Mouse (Mus musculus) forebrain, embryonic 16.5 days (tissue): ENCODE data around the gene Dlst. TPM values are rescaled to one million over a fixed set of nuclear protein-coding genes. Genes with fewer than 3 reads are reported as not detected.
"Not testable (repeated sequence)": the region's sequence is repeated elsewhere in the genome, so short reads cannot be mapped to it uniquely, and the experiment has no call there.

Source experiments
- ATAC-seq: fragments of 200-750 bp; cut with Nextera tagmentation; 2 replicates; pipeline ENCODE4 v1.8.0; 2017; ENCODE audit warnings: mild to moderate bottlenecking, moderate library complexity
- H3K27ac ChIP-seq: fragments of 300-500 bp; sonication (generic); 2 replicates; pipeline ENCODE4 v1.5.1; 2014; ENCODE audit warnings: low read length, control low read depth
- H3K27me3 ChIP-seq: fragments of 300-500 bp; sonication (generic); replicated peaks from 2 replicates; pipeline ENCODE4 v1.6.1; 2014; ENCODE audit warnings: low read length; ENCODE audit not compliant: control insufficient read depth, insufficient read depth
- H3K36me3 ChIP-seq: fragments of 300-500 bp; sonication (generic); 2 replicates; pipeline ENCODE4 v1.6.1; 2014; ENCODE audit not compliant: control insufficient read depth, insufficient read depth
- H3K4me1 ChIP-seq: fragments of 300-500 bp; sonication (generic); replicated peaks from 2 replicates; pipeline ENCODE4 v1.6.1; 2014; ENCODE audit warnings: low read length; ENCODE audit not compliant: control insufficient read depth, insufficient read depth
- H3K4me2 ChIP-seq: fragments of 300-500 bp; sonication (generic); 2 replicates; pipeline ENCODE4 v1.6.1; 2014; ENCODE audit warnings: mild to moderate bottlenecking, low read length, control low read depth
- H3K4me3 ChIP-seq: fragments of 300-500 bp; sonication (generic); replicated peaks from 2 replicates; pipeline ENCODE4 v1.5.1; 2014; ENCODE audit warnings: mild to moderate bottlenecking, low read length, control low read depth
- H3K9ac ChIP-seq: fragments of 300-500 bp; sonication (generic); replicated peaks from 2 replicates; pipeline ENCODE4 v1.6.1; 2014; ENCODE audit warnings: low read depth, low read length, control low read depth
- H3K9me3 ChIP-seq: fragments of 300-500 bp; sonication (generic); 2 replicates; pipeline ENCODE4 v1.6.1; 2016; ENCODE audit warnings: low read length; ENCODE audit not compliant: control insufficient read depth
- WGBS: fragments of 180-500 bp; shearing (Covaris S2); extraction: QIAGEN DNeasy Blood & Tissue Kit; methylation state at CpG from one replicate; pipeline ENCODE4 v1.1.7; 2014; 5-methylcytosine and 5-hydroxymethylcytosine counted together
- polyA plus RNA-seq: library from polyadenylated mRNA; unstranded; fragments of >200 nt; fragmentation: Nextera tagmentation; extraction: Ambion mirVana; gene quantifications from 2 replicates; pipeline ENCODE4 v1.2.1, GENCODE M21; 2015

Dlst gene
- polyA plus RNA-seq, 1 experiment from 2014 or later = 106 TPM

DNA sequence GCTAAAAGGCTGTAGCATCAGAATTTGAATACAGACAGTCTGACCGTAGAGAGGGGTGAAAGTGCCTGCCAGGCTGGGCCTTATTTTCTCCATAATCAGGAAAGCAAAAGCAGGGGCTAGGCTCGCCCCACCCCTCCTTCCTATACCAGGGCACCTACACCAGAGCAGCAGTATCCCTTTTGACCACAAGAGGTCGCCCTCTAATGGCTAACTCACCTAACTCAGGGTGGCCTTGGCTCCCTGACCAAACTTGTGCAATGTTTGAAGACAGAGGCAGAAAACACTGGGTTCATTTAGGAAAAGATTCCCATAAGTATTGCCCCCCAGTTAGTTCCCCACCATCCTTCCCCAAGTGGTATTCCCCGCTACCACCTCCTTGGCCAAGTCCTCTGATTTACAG lies 32.2 kb downstream of the Dlst start:
- peak; percentile 58; the same call in 1 of the 2 replicates for ATAC-seq
- Histone ChIP-seq H3K9me3 (no peaks in the 10 kb centered on the region), H3K4me3 (no peak overlapping the region), H3K27ac (no peak overlapping the region), H3K9ac (no peak overlapping the region), H3K27me3 (no peaks in the 10 kb centered on the region), H3K4me2 (no peak overlapping the region), H3K4me1 (no peaks in the 10 kb centered on the region; the same call in 1 of the 2 replicates), H3K36me3 (no peaks in the 10 kb centered on the region)
- 12% methylated on average over 4 of the region's 4 CpGs for WGBS

DNA sequence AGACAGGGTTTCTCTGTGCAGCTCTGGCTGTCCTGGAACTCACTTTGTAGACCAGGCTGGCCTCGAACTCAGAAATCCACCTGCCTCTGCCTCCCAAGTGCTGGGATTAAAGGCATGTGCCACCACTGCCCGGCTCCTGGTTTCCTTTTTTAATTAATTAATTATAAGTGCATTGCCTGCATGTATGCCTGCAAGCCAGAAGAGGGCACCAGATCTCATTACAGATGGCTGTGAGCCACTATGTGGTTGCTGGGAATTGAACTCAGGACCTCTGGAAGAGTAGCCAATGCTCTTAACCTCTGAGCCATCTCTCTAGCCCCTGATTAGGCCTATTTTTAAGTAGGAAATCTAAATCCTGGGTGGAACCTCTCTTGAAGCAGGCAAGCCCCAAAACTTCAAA lies 33.6 kb downstream of the Dlst start:
- not testable (repeated sequence) for H3K27me3 ChIP-seq, H3K36me3 ChIP-seq, H3K9ac ChIP-seq, H3K4me1 ChIP-seq, H3K9me3 ChIP-seq, H3K4me2 ChIP-seq, H3K4me3 ChIP-seq, ATAC-seq, H3K27ac ChIP-seq
- WGBS = 46% methylated on average over 2 of the region's 2 CpGs

DNA sequence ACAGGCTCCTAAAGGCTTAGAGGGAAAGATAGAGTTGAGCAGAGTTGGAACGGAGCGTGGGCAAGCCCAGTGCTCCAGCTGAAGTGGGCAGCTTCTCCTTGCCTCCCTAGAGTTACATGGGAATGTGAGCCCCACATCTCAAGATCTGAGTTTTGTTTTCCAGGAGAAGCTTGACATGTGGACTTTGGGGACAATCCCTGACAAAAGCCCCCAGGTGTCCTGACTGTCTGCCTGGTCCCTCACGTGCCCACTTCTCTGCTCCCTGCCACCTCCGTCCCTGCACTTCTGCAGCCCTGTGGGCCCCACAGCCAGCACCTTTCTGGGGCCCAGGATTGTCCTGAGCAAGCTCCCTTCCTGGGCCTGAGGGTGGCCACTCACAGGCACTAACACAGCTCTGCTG lies 34.2 kb downstream of the Dlst start:
- Histone ChIP-seq H3K27me3 (no peaks in the 10 kb centered on the region), H3K9me3 (no peaks in the 10 kb centered on the region), H3K36me3 (no peaks in the 10 kb centered on the region), H3K4me1 (peaks cover 2% of the 10 kb centered on the region), H3K4me2 (no peak overlapping the region), H3K4me3 (no peak overlapping the region), H3K27ac (no peak overlapping the region), H3K9ac (no peak overlapping the region)
- ATAC-seq = no peak
- WGBS = 88% methylated on average over 4 of the region's 4 CpGs

DNA sequence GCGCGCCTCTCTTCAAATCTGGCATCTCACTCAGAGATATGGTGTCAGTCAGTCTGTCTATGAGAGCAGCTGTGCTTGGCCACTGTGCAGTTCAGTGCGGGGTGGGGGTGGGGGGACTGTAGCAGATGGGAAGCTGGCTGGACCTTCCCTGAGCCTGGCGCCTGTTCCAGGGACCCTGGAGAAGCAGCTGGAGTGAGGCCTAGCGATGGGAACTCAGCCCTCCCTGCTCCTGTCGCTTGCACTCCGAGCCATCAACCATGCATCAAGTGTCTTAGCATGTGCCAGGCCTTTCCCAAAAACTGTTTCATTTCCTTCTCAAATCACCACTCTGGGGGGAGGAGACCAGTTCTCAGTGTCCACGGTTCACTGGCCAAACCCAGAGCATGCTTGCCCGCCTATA lies 35.0 kb downstream of the Dlst start:
- Histone ChIP-seq H3K4me1 (peaks cover 9% of the 10 kb centered on the region), H3K27ac (no peak overlapping the region), H3K27me3 (no peaks in the 10 kb centered on the region), H3K9ac (no peak overlapping the region), H3K9me3 (no peaks in the 10 kb centered on the region), H3K4me3 (no peak overlapping the region), H3K4me2 (no peak overlapping the region), H3K36me3 (no peaks in the 10 kb centered on the region)
- 64% methylated on average over 9 of the region's 9 CpGs for WGBS
- ATAC-seq = no peak

DNA sequence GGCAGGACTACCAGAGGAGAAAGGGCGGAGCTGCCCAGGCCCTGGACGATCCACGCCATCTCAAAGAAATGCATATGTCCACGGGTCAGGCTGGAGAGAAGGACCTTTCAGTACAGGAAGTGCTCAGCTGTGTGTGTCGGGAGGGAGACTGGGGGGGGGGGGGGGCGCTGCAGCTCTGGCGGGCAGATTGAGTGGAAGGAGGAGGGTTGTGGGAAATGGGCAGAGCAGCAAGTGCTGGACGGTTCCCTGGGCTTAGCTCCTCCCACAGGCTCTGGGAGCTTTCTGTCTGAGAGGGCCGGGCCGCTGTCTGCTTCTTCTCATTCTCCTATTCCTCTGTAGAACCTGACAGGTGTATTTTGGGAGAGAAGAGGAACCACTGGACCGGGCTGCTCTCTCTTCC lies 35.7 kb downstream of the Dlst start:
- H3K9ac ChIP-seq = no peak overlapping the region
- peaks cover 11% of the 10 kb centered on the region for H3K4me1 ChIP-seq
- H3K4me3 ChIP-seq = no peak overlapping the region
- no peak for ATAC-seq
- H3K27me3 ChIP-seq = no peaks in the 10 kb centered on the region
- H3K36me3 ChIP-seq = no peaks in the 10 kb centered on the region
- 41% methylated on average over 8 of the region's 11 CpGs for WGBS
- H3K27ac ChIP-seq = no peak overlapping the region
- H3K9me3 ChIP-seq = no peaks in the 10 kb centered on the region
- H3K4me2 ChIP-seq = no peak overlapping the region

DNA sequence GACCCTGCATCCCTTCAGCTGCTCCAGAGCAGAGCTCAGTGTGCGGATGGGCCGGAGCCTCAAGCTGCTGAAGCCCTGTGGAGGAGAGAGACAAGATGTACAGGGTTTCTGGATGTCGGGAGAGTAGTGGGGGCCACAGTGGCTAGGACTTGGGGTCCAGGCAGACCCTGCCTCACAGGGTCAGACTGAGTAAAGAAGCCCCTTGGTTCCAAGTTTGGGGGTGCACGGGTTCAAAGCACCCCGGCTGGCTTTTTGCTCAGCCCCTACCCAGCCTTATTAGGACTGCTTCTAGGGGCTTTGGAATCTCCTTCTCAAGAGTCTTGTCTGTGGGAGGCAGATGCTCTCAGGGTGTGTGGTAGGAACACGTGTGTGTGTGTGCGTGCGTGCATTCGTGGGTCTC lies 36.2 kb downstream of the Dlst start:
- Histone ChIP-seq H3K9ac (no peak overlapping the region), H3K4me2 (no peak overlapping the region), H3K27me3 (no peaks in the 10 kb centered on the region), H3K27ac (no peak overlapping the region), H3K36me3 (no peaks in the 10 kb centered on the region), H3K4me1 (peaks cover 13% of the 10 kb centered on the region), H3K4me3 (no peak overlapping the region), H3K9me3 (no peaks in the 10 kb centered on the region)
- no peak for ATAC-seq
- 77% methylated on average over 9 of the region's 9 CpGs for WGBS

DNA sequence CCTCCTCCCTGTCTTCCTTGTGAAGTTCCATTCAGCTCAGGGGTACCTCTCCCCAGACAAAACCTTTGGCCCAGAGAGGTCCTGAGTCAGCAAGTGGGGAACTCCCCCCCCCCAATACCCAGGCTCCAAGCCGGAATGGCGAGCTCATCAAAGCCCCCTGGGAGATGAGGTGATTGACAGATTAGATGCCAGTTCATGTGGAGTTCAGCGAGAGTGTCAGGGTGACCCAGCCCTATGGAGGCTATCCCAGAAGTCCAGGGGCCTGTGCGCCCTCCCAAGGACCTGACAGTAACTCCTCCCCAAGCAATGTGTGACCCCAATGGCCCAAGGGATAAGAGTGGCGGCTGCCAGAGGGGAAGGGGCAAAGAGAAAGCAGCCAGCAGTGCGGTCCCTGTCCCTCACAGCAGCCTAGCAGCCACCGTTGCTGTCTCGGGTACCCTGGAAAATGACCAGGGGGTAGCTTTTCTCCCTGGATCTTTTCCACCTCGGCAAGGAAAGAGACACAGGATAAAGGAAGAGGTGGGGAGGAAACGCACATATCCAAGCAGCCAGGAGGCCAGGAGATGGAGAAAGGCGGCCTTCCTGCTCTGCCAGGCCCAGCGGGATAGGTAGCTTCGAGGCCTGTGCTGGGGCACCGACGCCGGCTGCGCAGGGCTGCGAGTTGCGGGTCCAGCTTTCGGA lies 39.8 kb downstream of the Dlst start:
- Histone ChIP-seq H3K4me1 (peaks cover 13% of the 10 kb centered on the region), H3K9me3 (no peaks in the 10 kb centered on the region), H3K27me3 (no peaks in the 10 kb centered on the region), H3K9ac (peak overlapping the region; percentile 80), H3K36me3 (no peaks in the 10 kb centered on the region), H3K27ac (no peak overlapping the region; the same call in 1 of the 2 replicates), H3K4me2 (peak overlapping the region; percentile 62), H3K4me3 (peak overlapping the region; percentile 59)
- ATAC-seq = peak; percentile 3; the same call in 1 of the 2 replicates
- WGBS = 9% methylated on average over 20 of the region's 20 CpGs

DNA sequence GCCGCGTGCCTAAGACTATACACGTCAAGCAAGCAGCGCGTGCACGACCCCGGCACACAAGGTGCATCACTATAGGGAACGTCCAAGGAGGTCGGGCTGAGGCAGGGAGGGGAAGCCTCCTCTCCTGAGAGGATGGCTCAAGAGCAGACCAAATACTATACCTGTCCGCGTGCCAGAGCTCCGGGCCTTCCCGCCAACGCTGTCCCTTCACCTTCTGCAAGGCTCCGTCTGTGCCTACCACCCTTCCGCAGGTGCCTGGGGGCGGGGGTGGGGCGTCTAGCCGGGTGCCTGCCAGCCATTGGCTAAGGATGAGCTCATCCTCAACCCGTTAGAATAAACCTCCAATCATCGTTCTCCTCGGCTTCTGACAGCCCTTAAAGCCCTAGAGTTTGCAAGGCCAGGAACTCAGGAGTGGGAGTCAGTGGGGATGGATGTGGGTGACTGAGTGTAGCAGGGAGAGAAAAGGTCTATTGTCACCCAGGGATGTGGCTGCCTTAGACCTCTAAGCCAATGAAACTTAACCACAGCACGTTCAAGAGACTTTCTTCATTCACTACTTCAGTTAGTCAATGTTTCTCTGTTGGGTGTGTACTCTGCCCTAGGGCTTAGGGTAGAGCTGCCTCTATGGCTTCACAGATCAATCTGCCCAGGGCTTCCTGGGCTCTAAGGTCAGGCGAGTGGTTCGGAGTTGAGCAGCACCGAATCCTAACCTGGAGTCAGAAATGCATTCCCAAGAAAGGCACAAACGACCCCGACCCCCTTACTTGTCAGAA lies 40.6 kb downstream of the Dlst start, which contains the start of gene Rps6kl1:
Gene Rps6kl1, minus strand, starts transcription at position 263 of the 773 bp plus-strand sequence.
- H3K27me3 ChIP-seq = no peaks in the 10 kb centered on the region
- 13% methylated on average over 28 of the region's 28 CpGs for WGBS
- H3K4me1 ChIP-seq = peaks cover 13% of the 10 kb centered on the region
- peak within 1 kb of the TSS; percentile 59 for H3K4me3 ChIP-seq
- peak; percentile 98 for ATAC-seq
- no peaks in the 10 kb centered on the region for H3K36me3 ChIP-seq
- no peak within 1 kb of the TSS; the same call in 1 of the 2 replicates for H3K27ac ChIP-seq
- H3K9ac ChIP-seq = peak within 1 kb of the TSS; percentile 80
- H3K4me2 ChIP-seq = peak within 1 kb of the TSS; percentile 62
- no peaks in the 10 kb centered on the region for H3K9me3 ChIP-seq

DNA sequence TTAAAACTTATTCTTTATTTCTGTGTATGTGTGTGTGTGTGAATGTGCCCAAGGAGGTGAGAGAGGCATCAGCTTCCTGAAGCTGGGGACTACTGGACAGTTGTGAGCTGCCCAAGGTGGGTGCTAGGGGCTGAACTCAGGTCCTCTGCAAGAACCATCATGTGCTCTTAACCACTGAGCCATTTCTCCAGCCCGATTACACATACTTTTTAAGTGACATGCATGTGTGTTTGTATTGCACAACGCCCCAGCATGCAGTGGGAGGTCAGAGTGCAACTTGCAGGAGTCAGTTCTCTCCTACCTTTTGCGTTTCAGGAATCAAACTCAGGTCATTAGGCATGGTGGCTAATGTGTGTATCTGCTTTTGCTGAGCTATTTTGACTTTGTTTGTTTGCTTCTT lies 42.4 kb downstream of the Dlst start:
- Histone ChIP-seq H3K4me2 (no peak overlapping the region), H3K4me3 (no peak overlapping the region), H3K9me3 (no peaks in the 10 kb centered on the region), H3K27me3 (no peaks in the 10 kb centered on the region), H3K4me1 (peaks cover 13% of the 10 kb centered on the region; the same call in 1 of the 2 replicates), H3K9ac (no peak overlapping the region), H3K36me3 (no peaks in the 10 kb centered on the region), H3K27ac (no peak overlapping the region)
- ATAC-seq = no peak
- WGBS = 83% methylated on average over 3 of the region's 3 CpGs
